Mouse (Mus musculus) cortical plate, adult 2 months (tissue): ENCODE measurements around the gene Atp5j2.

Experiments
- CTCF ChIP-seq: fragments of 200-500 bp; IDR thresholded peaks from 2 replicates; pipeline ENCODE4 v1.5.1; 2011; ENCODE audit warnings: mild to moderate bottlenecking, control low read depth, low read length; ENCODE audit not compliant: insufficient read depth; ENCODE audit errors: extremely low read depth
- POLR2A ChIP-seq: fragments of 200-500 bp; IDR thresholded peaks from 2 replicates; pipeline ENCODE4 v1.6.1; 2011; ENCODE audit warnings: mild to moderate bottlenecking, low read length, control low read depth; ENCODE audit not compliant: insufficient read depth; ENCODE audit errors: extremely low read depth

GRCm38 (mm10) chr5:145185244-145185643, 6.6 kb downstream of the Atp5j2 start:
- TF ChIP-seq CTCF (no peak), POLR2A (no peak)
